Mouse (Mus musculus) cerebellum, postnatal 10 days (tissue): ENCODE measurements around the gene Tmem79.
A peak's percentile ranks its signal among the peaks of the same experiment; 100 is the strongest.
"Not testable (repeated sequence)": the region's sequence is repeated elsewhere in the genome, so short reads cannot be mapped to it uniquely, and the experiment has no call there.

Experiments
- DNase-seq, 2 experiments: peaks; one replicate each; pipeline ENCODE4 v3.0.0; 2021; ENCODE audit warnings: mixed read lengths in 2 of 2

Gene Tmem79

DNA sequence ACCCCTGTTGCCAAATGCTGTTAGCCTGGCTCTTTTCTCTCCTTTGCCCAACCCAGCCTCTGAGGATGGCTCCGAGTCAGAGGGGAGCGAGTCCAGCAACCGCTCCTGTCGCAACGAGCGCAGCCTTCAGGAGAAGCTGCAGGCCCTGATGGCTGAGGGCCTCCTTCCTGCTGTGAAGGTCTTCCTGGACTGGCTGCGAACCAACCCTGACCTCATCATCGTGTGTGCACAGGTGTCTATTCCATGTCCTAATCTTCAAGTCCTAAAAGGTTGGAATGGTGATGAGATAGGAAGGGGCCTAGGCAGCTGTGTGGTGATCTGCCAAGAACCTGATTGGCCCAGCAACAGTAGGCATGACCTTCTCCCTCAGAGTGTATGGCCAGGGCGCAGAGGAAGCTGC lies 17.0 kb upstream of the Tmem79 start:
- DNase-seq: no peak

GRCm38 (mm10) chr3:88350732-88351131 lies 14.8 kb upstream of the Tmem79 start:
- no peak for DNase-seq

DNA sequence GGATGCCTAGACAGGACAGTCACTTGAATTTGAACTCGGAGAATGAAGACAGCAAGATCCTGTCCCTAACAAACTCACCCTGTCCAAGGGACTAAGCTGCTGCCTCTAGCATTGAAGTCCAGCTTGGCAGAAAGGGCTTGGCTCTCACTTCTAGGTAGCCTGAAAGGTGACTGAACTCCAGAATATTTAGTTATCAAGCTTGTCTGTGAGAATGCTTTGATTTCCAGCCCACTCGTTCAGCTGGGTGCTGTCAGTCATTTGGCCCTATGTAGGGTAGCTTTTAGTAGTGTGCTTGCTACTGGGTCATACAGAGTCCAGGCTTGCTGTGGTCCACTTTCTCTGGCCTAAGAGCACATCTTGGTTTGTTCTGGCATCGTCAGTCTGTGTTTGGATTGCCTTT lies 3.1 kb upstream of the Tmem79 start:
- DNase-seq: no peak

GRCm38 (mm10) chr3:88338316-88338715 lies 2.4 kb upstream of the Tmem79 start:
- DNase-seq: no peak

- DNase-seq: no peak
Measured at GRCm38 (mm10) chr3:88337367-88338020, 1.5 kb upstream of the Tmem79 start.

DNA sequence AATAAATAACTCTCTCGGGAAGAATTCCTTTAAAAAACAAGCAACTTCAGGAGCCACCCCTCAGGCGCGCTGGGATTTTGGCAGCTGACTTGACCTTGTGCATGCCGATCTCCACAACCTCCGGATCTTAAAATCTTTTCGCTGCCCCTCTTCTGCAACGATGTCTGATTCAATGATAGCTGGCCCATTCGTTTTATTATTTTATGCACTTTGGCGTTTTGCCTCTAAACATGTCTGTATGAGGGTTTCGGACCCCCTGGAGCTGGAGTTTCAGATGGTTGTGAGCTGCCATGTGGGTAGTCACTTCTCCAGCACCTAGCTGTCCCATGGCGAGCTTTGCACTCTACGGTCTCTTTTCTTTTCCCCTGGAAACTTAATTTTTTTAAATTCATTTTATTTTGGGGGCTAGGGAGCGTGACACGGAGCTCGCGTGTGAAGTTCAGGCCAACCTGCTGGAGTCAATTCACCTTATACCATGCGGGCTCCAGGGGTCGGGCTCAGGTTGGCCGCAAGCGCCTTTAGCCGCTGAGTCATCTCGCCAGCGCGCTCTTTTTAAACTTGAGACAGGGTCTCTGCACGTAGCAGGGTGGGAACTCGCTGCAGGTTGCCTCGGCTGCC lies 403 bp downstream of the Tmem79 start:
- peak in 1 of 2 experiments; percentile 51 for DNase-seq

DNA sequence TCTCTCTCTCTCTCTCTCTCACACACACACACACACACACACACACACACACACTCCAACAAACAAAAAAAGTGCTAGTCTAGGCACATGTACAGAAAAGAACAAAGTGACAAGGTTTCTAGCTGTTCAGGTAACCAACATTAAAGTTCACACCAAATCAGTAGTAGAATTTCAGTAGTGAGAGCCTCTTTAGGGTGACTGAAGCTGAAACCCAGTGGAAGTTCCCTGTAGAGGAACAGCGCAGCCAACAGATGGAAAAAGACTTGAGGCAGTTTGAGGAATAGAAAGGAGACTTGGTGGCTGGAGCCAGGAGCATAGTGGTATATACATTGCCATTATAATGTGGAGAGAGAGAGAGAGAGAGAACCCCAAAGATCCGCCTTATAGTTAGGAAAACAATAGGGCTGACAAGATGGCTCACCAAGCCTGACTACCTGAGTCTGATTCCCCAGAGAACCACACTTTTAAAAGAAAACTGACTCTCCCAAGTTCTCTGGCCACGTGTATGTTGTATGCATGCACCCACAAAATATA lies 979 bp downstream of the Tmem79 start:
- DNase-seq: no peak

- no peak for DNase-seq
Measured at GRCm38 (mm10) chr3:88334029-88334658, 1.8 kb downstream of the Tmem79 start.

- peak; percentile 57 to 63 for DNase-seq
Measured at GRCm38 (mm10) chr3:88331282-88331681, 4.7 kb downstream of the Tmem79 start.

DNA sequence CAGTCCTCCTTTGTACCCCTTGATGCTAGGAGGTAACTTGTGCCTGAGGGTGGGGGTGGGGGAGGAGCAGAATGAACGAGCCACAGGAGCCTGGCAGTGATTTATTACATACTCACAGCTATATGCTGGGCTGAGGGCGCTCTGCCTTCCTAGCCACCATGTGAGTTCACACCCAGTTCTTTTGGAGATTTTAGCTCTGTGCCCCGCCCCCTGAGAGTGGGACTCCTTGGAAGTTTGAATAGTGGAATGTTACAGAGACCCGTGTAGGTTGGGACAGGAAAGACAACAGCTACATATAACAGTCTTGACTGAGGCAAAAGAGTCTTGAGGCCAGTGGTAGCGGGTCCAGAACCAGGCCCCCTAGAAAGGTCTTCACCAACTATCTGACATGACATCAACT lies 7.0 kb downstream of the Tmem79 start:
- DNase-seq: no peak

DNA sequence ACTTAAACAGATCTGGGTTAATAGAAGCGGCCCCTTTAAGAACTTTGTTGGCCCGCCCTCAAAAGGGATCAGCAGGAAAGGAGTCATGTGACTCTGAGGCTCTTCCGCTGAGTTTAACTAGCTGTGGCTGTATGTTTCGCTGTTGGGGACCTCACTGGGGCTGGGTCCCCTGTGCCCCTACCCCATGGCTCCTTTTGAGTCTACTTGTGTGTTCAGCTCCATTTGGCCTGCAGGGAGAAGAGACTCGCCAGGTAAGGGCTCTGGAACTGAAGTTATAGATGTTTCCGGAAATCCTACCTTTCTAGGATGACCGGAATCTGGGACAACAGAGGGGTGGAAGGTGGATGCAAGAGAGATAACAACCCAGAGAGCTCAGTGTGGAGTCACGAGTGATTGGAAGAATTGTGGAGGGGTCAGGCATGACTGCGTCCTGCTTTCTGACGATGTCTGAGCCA lies 11.0 kb downstream of the Tmem79 start, which contains the start of gene Glmp:
Gene Glmp, plus strand, starts transcription at position 73 of the 455 bp plus-strand sequence.
- peak; percentile 82 for DNase-seq

GRCm38 (mm10) chr3:88299172-88299571 lies 36.8 kb downstream of the Tmem79 start:
- no peak for DNase-seq

DNA sequence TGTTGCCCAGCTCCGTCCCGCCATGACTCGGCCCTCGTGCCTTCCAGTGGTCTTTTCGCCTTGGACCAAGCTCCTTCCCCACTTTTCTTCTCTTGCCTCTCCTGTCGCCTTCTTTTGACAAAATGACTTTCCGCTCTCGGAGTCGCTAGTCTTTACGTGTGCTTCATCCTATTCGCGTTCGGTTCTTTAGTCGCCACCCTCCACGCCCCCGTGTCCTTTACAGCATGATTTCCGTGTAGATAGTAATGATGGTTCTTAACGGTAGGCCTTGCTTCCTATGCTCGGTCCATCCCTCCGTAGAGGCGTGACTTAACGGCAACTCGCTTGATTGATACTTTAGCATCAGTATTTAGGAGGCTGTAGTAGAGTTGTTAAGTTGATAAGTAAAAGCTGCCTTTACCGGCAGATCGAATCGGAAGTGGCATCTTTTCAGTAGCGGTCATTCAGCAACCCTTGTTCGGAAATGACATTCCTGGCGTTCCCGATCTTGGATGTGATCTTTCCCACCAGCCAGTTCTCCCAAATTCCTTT lies 38.6 kb downstream of the Tmem79 start:
- no peak for DNase-seq

- peak; percentile 98 for DNase-seq
Measured at GRCm38 (mm10) chr3:88296561-88297318, 39.2 kb downstream of the Tmem79 start, which contains the start of the genes Tsacc and Cct3. Tsacc (minus strand) TSS chr3:88296999. Cct3 (plus strand) TSS chr3:88297116.

- DNase-seq: no peak
Measured at GRCm38 (mm10) chr3:88296110-88296560, 39.8 kb downstream of the Tmem79 start.

- not testable (repeated sequence) for DNase-seq
Measured at GRCm38 (mm10) chr3:88295272-88295671, 40.7 kb downstream of the Tmem79 start.

GRCm38 (mm10) chr3:88291970-88292369 lies 44.0 kb downstream of the Tmem79 start:
- peak; percentile 49 to 54 for DNase-seq

GRCm38 (mm10) chr3:88288133-88288713 lies 47.7 kb downstream of the Tmem79 start:
- not testable (repeated sequence) for DNase-seq

GRCm38 (mm10) chr3:88287110-88287509 lies 48.8 kb downstream of the Tmem79 start, which contains the start of gene Gm38392:
Gm38392 (minus strand) TSS chr3:88287210.
- DNase-seq: no peak

DNA sequence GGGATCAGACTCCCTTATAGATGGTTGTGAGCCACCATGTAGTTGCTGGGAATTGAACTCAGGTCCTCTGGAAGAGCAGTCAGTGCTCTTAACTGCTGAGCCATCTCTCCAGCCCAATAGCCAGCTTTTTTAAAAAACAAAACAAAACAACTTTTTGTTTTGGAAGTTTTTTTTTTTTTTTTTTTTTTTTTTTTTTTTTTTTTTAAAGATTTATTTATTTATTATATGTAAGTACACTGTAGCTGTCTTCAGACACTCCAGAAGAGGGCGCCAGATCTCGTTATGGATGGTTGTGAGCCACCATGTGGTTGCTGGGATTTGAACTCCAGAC lies 50.4 kb downstream of the Tmem79 start:
- not testable (repeated sequence) for DNase-seq

GRCm38 (mm10) chr3:88284815-88285564 lies 51.0 kb downstream of the Tmem79 start:
- DNase-seq: not testable (repeated sequence)
